Mouse (Mus musculus) left cerebral cortex, postnatal 25 days (tissue): ENCODE data around the gene Dazap2. TPM values are rescaled to one million over a fixed set of nuclear protein-coding genes. Genes with fewer than 3 reads are reported as not detected.

Source experiments
- DNase-seq, 2 experiments: peaks; one replicate each; pipeline ENCODE4 v3.0.0; 2022; ENCODE audit warnings: low spot score in 2 of 2, mixed read lengths in 1 of 2
- intact Hi-C: fragments of 180-260 bp; cut with DNase I; formaldehyde crosslinking; loops from one replicate; pipeline ENCODE4 v1.15.1; 2025
- microRNA-seq, 2 experiments: library from miRNA; unstranded; fragments of <30 nt; microRNA quantifications; one replicate each; pipeline ENCODE4 v1.2.0; 2022
- total RNA-seq, 2 experiments: library from RNA; stranded (reverse); gene quantifications; 2 replicates each; pipeline ENCODE4 v1.2.3; 2021

Dazap2 gene
- total RNA-seq, 2 experiments from 2014 or later: 109 to 112 TPM

DNA sequence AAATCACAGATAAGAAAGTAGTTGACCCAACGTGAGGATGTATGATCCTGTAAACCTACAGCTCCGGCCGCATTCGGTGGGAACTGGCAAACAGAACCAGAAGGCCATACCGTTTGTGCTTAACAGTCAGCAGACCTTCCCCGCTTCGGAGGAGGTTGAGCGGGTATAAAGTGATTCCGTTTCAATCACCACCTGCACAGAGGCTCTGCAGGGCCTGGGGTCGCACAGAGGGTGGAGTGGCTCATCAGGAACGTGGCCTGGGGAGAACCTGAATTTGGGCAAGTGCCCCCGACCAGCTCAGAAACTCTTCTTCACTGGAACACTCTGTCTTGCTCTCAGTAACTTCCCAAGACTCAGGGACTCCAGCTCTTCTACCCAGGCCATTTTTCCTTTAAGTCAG, 51.7 kb downstream of the Dazap2 start:
- DNase-seq: no peak
- intact Hi-C loops: no loop called here

DNA sequence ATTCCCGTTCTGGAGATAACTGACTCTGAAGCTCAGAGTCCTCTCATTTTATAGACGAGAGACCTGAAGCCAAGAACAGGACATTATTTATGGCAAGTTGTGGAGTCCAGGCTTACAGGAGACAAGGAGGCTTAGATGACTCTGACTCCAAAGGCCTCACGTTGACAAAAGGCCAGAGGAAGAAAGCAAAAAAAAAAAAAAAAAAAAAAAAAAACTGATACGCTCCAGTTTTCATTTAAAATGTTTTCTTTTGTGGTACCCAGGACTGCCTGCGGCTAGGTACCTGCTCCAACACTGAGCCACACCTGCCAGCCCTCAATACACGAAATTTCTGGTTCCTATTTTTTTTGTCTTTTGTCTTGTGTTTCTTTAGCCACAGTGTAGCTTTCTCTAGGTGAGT, 52.3 kb downstream of the Dazap2 start:
- no peak for DNase-seq
- intact Hi-C loops: no loop called here

DNA sequence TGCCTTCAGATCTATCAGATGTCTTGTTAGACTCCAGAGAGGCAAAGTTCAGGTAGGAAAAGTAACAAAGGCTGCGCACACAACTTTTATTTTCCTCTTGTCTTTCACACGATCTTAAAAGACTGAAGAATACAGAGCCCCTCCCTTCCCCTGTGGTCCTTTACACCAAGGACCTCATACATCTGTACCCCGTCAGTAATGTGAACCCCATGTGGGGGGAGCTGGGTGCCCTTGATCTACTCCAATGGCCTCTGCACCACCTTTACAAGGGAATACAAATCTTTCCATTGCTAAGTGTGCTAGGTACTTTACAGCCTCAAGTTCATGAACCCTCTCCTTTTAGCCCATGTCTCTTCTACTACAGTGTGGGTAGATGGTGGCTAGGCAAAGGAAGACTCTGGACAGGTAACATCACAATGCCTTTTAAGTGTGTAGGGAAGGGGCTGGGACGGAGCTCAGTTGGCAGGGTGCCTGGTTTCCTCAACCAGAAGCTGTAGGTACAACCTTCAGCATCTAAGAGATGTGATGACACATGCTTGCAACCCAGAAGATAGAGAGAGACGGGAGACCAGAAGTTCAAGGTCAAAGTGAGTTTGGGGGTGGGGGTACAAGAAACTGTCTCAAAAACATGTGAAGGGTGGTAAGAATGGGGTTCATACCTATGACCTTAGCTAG, 52.9 kb downstream of the Dazap2 start:
- intact Hi-C loops: no loop called here
- no peak for DNase-seq

DNA sequence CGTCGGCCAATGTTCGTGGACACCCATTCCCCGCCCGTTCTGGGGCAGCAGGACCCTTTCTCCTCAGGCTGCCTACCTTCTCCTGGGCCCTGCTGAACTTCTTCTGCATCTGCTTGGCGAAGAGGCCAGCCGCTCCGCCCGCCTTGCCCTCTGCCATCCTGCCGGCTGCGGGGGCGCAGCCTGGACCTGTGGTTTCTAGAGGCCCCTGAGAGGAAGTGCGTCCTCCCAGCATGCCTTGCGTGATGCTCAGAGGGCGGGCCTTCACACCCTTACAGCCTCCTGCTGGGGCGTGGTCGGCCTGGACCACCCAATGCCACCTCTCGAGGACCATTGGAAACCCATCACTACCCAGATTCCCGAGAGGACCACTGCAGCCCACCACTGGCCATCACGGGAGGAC, 54.2 kb downstream of the Dazap2 start, which contains the start of gene Bin2:
Bin2 (minus strand) TSS at position 217 of the 400 bp plus-strand sequence.
- no peak for DNase-seq

DNA sequence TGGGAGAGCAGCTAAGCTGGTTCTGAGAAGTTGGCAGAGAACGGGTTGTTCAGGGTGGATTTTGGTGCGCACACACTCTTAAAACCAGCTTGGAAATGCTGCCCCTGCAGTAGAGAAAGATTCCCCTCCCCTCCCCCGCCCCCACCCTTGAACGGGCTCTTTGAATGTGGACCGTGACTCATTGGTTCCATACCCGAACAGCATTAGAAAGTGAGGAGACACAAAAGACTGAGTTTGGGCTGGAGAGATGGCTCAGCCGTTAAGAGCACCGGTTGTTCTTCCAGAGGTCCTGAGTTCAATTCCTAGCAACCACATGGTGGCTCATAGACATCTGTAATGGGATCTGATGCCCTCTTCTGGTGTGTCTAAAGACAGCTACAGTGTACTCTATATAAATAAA, 54.9 kb downstream of the Dazap2 start:
- intact Hi-C loops: no loop called here
- DNase-seq: no peak

More for the DNA sequence above, 54.2 kb downstream of the Dazap2 start, which contains the start of gene Bin2:
- intact Hi-C loops: no loop called here

Small RNAs within 50 kb of the gene (microRNA-seq; reads per million reads assigned to microRNA genes)
- 0 reads per million in 2 experiments for gene Mir6961

Other genes starting within 250 kb of the Dazap2 start
- not detected for gene Gm5475, start 193.2 kb upstream of the Dazap2 start, total RNA-seq
- gene Slc11a2, start 190.3 kb upstream of the Dazap2 start, total RNA-seq: 10 to 100 TPM; 54.1 to 63.5 TPM
- gene Letmd1, start 146.3 kb upstream of the Dazap2 start, total RNA-seq: 10 to 100 TPM; 60.7 to 63.6 TPM
- gene Csrnp2, start 119.9 kb upstream of the Dazap2 start, total RNA-seq: 10 to 100 TPM; 36.2 to 36.8 TPM
- gene Tfcp2, start 63.3 kb upstream of the Dazap2 start, total RNA-seq: 10 to 100 TPM; 28.9 to 30.3 TPM
- gene Pou6f1, start 15.4 kb upstream of the Dazap2 start, total RNA-seq: 100 to 1,000 TPM; 132 to 133 TPM
- 1 to 10 TPM; 1.6 to 2.2 TPM for gene Smagp, start 21.6 kb downstream of the Dazap2 start, total RNA-seq
- 1 to 10 TPM; 5.5 to 6.7 TPM for gene Bin2, start 54.2 kb downstream of the Dazap2 start, total RNA-seq
- gene Cela1, start 72.6 kb downstream of the Dazap2 start, total RNA-seq: 1 to 10 TPM; 1.7 to 5.0 TPM
- gene Galnt6, start 114.0 kb downstream of the Dazap2 start, total RNA-seq: 1 to 10 TPM; 2.9 to 4.0 TPM
- 10 to 100 TPM; 66.5 to 79.7 TPM for gene Slc4a8, start 146.4 kb downstream of the Dazap2 start, total RNA-seq